Mouse (Mus musculus) liver (tissue): ENCODE results near the gene Tnfsf13.
"Not testable (repeated sequence)": the region's sequence is repeated elsewhere in the genome, so short reads cannot be mapped to it uniquely, and the experiment has no call there.

Experiments
- DNase-seq: peaks from one replicate; pipeline ENCODE4 v3.0.0-alpha.2; 2020; ENCODE audit warnings: mixed read lengths

Gene Tnfsf13

DNA sequence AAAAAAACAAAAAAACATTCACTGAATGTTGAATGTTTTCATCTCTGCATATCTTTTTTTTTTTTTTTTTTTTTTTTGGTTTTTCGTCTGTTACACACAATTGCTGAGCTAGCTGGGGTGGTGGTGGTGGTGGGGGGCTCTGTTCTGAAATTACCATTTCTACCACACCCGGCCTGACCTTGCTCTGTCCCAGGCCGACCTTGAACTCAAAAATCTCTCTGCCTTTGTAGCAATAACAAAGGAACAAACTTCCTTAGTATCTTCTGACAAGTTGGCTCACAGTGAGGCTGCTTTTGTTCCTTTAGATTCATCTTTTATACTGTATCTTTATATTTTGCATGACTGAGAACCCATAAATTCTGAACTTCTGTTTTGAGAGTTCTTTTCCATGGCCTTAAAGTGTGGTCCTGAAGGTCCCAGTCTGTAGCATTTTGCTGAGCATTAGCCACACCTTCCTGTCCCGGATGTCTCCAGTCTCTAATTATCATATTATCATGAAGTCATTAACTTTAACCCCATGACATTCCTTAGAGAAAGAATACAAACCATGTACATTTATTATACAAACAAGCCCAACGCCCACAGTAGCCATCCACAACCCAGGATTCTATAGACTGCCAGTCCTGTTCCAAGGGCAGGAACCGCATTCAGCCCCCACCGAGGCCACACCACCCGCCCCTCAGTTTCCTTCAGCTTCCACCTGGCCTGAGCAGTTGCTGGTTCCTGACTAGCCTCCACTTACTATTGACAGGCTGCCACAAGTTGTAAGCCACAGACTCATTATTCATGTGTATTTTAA, 18.4 kb upstream of the Tnfsf13 start:
- DNase-seq, result no peak

DNA sequence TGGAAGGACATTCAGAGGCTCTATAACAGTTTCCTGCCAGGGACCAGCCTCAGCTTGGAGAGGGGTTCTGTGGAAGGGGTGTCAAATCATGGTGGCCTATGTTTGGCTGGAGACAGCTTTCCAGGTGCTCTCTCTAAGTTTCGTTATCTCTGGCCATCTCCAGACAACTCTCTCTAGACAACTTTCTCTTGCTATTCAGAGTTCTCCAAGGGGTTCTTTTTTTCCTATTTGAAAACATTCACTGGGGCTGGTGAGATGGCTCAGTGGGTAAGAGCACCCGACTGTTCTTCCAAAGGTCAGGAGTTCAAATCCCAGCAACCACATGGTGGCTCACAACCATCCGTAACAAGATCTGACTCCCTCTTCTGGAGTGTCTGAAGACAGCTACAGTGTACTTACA, 17.8 kb upstream of the Tnfsf13 start:
- not testable (repeated sequence) for DNase-seq

DNA sequence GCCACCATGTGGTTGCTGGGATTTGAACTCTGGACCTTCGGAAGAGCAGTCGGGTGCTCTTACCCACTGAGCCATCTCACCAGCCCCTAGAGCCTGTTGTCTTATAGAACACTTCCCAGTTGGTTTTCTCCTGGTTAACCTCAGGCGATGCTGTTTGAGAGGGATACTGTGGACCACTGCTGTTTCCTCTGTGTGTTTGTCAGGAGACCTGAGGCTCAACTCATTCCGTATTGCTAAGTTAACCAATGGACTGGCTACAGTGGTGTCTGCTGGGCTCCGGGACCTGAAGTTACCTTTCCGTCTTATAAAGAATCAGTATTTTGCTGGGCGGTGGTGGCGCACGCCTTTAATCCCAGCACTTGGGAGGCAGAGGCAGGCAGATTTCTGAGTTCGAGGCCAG, 17.3 kb upstream of the Tnfsf13 start:
- DNase-seq, result not testable (repeated sequence)

DNA sequence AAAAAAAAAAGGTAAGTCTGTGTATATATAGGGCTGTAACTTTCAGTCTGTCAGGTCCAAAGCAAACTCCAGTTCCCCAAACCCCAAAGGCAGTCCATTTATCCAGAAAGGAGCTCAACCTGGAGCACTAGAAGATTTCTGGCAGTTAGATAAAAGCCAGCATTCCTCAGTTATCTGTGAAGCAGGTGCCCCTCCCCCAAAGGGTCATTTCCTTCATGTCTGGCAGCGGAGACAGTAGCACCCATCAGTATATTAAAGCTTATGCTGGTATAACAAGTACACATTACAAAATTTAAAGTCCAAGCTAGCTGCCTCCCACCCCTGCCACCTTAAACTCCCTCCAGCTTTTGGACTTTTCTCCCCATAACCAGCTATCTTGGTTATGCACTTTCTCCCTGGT, 14.0 kb upstream of the Tnfsf13 start:
- DNase-seq, result no peak

DNA sequence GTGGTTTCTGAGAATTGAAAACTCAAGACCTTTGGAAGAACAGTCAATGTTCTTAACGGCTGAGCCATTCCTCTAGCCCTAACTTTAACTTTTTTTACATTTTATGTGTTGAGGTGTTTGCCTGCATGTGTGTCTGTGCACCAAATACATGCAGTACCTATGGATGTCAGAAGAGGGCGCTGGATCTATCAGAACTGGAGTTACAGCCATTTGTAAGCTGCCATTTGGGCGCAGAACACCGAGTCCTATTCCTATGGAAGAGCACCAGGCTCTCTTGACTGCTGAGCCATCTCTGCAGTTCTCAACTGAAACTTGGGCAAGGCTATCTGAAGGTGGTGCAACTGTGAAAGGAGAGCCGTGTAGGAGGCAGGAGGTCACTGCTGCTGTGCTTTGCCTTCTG, 13.0 kb upstream of the Tnfsf13 start:
- DNase-seq, result no peak

DNA sequence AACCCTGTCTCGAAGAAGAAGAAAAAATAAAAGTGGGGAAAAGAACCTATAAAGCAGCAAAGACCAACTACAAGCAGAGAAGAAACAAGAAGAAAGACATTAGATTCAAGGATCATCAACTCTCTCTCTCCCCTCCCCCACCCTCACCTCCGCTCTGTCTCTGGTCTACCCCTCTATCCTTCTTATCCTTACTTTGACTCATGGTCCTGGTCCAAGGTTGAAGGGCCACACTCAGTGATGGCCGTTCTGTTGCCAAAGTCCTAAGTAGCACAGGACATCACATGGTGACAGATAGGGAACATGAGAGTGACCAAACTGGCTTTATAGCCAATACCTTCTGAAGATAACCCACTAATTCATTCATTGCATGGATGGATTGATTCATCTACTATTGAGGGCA, 11.8 kb upstream of the Tnfsf13 start:
- DNase-seq, result no peak

DNA sequence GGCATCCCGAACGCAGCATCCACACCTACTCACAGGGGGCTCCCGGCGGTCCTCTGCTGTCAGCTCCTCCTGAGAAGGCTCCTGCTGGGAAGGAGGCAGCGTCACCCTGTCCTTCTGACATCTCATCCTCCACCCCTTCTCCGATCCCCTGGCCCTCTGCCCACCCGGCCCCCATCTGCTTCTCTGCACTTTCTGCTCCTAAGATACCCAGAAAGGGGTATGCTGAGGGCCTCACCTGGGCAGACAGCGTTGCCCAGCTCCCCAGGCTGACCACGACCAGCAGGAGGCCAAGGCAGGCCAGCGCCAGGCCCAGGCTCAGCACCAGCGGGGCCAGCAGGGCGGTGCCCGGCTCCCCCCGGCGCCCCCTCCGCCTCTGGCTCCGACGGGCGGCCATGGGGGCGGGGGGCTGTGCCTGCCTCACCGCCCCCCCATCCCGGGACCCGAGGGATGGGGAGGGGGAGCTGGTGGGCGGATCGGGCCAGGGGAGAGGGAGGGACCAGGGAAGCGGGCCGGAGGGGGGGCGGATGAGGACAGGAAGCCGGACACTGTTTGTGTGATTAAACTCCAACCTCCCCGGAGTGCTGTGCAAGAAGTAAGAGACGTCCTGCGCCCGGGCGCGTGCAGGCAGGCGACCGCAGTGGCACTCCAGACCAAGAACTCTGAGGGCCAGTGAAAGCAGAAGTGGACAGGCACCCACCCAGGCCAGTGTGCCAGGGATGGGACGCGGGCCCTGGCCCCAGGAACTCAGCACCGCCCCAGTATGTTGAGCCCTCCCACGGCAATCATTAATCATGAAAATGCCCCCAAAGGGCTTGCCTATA, 10.0 kb upstream of the Tnfsf13 start, which contains the start of the genes Tnfsf12 and Tnfsfm13:
TSS of gene Tnfsf12 (minus strand) at position 489 of the 821 bp plus-strand sequence.
TSS of gene Tnfsfm13 (minus strand) at position 738 of the 821 bp plus-strand sequence.
- peak; percentile 65 for DNase-seq

DNA sequence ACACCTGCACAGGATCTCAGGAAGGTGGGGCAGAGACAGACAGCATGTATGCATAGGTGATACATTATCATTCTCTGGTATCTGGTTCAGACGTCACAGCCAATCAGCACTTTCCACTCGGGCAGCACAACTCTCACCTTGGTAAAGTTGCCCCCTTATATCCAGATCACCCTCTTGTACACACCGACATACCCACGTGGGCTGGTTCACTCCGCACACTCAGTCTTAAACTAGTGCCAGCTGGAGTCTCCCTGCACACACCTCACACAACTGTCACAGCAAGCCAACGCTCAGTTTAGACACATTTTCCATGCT, 9.4 kb upstream of the Tnfsf13 start:
- no peak for DNase-seq

DNA sequence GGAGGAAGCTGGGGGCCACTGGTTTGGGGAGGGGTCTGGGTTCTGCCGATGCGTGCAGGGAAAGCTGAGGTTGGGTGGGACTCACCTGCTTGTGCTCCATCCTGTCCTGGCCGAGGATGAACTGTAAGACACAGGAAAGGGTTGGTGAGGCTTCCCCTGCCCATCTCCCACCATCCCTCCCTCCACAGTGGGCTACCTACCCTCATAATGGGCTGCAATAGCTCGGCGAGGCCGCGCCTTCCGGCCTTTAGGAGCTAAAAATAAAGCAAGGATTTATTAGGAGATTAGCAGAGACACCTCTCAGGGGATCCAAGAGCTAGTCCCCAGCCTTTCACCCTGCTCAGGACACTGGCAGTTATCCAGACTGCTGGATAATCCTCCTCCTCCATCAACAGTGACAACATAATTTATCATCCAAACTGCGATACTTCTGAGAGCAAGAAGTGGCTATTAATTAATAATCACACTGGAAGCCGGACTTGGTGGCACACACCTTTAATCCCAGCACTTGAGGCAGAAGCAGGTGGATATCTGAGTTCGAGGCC, 7.9 kb upstream of the Tnfsf13 start:
- DNase-seq, result no peak

DNA sequence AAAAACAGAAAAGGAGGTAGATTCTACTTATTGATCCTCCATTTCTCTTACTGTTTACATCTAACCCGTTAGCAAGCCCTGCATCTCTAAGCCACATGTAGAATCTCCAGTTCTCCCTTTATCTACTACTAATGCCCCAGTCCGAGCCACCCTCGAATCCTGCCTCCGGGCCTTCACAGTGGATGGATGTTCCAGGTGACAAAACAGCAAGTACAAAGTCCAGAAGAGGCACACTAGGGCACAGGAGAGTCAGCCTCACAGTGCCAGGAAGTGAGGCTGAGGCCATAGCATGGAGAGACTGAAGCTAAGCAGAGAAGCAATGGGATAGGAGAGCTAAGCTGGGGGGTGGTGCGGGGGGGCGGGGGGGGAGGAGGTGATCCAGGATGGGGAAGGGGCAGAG, 7.3 kb upstream of the Tnfsf13 start:
- no peak for DNase-seq

DNA sequence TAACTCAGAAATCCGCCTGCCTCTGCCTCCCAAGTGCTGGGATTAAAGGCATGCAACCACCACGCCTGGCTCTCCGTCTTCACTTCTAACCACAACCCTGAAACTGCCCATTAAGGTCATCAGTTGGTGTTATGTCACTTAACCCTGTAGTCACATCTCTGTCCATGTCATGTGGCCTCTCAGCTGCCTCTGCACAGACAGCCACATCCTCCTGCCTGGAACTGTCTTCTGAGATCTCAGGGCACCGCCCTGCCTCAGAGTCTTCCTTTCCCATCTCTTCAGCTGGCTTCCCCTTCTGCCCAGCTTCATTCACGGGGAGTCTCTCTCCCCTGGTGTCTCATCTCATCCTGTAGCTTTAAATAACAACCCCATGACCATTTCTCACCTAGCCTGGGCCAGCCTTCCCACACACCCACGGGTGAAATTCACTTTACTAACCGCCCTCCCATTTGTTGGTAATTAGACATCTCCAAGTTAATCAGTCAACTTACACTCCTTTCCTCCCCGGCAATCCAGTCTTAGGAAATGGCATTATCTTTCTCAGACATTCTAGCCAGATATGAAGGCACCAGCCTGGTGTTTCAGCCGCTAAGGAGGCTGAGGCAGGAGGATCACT, 6.7 kb upstream of the Tnfsf13 start:
- DNase-seq, result no peak

DNA sequence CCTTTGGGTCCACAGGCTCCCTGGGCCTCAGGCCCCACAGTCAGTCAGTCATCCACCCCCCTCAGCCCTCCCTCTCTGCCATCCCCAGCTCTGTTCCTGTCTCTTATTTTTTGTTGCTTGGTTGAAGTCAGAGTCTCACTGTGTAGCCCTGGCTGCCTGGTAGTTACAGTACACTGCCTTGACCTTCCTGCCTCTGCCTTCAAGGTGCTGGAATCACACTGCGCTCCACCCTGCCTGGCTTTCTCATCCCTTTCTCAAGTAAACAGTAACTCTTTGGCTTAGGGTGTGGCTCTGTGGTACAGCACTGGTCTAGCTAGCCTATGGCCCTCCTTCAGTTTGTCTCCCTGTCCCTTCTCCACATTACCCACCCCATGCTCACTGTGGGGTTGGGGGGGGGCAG, 4.3 kb upstream of the Tnfsf13 start:
- DNase-seq, result no peak

DNA sequence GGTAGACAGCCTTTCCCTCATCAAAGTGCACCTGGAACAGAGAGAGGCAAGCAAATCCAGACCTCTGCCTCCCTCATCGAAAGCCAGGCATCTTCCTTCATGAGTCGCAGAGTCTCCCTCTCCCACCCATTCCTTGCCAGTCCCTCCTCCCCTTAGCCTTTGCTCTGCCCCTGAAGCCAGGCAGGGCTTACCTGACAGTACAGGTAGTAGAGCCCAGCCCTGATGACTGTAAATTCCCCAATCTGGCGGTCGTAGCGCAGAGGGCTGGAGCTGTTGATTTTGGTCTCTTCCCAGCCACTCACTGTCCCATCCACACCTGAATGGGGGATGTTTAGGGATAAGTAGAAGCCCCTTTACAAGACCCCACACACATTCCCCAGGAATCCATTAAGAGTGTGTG, 1.5 kb upstream of the Tnfsf13 start:
- no peak for DNase-seq

DNA sequence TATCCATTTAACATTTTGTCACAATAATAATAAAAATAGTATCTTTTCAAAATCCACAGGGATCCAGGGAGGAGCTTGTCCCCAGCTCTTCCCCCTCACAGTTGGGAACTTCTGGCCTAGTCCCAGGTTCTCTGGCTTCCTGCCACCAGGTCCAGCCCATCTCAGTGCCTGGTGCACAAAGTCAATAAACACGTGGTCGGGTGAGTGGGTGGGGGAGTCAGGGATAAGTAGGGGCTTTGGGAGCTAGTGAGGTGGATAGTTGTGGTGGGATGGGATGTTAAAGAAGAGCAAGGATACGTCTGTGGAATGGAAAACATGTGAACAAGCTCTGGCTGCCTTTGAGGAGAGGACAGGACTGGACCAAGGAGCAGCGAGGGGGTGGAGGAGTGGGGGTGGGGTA, 793 bp upstream of the Tnfsf13 start:
- DNase-seq, result peak; percentile 64

DNA sequence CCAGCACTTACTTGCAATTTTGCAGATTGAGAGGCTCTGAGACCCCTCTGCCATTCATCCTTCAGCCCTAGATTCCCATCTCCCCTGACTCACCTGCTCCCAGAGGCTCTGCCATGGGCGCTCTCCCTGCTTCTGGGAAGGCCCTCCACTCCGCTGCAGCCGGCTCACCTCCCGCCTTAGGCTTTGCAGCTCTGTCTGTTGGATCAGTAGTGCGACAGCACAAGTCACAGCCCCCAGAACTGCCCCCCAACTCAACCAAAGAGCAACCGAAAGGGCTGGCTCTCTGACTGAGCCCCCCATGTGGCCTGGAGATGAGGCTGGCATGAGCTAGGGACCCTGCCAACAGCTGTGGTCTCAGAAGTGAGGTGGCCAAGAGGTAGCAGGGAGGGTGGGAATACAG, 648 bp downstream of the Tnfsf13 start:
- DNase-seq, result no peak

DNA sequence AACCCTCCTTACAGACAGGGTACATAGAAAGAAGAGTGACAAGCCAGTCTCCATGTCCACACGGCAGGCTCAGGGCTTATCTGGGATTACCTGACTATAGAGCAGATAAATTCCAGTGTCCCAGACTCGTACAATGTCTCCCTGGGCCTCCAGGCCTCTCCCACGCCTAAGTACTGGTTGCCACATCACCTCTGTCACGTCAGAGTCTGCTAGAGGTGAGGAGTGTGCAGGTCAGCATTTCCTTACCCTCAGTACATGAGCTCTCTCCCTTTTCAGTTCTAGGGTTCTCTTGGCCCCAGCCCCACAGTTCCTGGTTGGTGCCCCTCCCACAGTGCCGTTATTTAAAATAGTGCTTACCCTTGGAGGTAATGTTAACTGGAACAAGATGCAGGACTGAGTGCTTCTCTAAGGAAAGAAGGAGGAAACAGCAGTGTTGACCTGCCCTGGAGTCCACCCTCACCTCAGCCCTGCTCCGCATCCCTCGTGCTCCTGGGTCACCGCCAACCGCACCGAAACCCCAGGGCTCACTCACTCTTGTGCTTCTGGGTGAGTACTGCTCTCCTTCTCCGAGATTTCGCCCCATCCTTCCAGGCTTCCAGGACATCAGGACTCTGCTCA, 1.3 kb downstream of the Tnfsf13 start:
- no peak for DNase-seq

DNA sequence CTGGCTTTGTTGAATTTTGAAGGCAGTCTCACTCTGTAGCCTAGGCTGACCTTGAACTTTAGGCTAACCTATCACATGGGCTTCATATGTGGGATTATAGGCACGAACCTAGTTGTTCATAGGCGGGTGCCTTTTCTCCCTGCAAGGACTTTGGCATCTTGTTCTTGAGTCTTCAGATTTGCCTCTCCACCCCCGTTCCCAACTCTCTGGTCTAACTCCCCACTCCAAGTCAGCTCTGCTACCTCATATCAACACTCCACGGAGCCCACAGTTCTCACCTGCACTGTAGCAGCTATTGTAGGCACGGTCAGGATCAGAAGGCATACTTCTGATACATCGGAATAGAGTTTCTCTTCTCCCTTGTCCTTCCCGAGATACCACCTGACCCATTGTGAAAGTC, 2.0 kb downstream of the Tnfsf13 start:
- no peak for DNase-seq

DNA sequence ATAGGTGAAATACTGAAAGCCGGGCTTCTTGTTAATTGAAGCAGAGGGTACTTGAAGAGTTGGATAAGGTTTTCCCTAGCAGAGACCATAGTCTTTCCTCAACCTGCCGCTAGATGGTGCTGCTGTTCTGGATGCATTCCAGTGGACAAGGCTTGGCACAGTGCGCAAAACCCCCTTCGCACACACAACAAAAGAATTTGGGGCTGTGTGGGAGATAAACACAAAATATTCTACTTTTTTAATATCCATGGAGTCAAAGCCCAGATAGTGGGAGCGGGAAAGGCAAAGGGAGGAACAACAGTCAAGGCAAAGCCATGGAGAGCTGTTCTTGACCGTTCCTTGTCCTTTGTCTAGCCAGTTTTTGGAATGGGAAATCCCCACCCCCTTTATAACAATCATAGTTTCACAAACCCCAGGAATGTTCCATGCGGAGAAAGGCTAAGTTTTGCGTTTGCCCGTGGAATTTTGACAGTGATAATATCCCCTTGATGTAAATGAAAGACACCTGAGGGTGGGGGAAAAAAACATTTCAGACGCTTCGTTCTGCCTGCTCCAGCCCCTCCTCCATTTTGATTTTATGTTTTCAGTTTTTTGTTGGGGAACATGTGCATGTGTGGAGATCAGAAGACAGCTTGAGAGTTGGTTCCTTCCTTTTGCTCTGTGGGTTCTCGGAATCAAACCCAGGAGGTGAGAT, 2.6 kb downstream of the Tnfsf13 start:
- peak; percentile 90 for DNase-seq

DNA sequence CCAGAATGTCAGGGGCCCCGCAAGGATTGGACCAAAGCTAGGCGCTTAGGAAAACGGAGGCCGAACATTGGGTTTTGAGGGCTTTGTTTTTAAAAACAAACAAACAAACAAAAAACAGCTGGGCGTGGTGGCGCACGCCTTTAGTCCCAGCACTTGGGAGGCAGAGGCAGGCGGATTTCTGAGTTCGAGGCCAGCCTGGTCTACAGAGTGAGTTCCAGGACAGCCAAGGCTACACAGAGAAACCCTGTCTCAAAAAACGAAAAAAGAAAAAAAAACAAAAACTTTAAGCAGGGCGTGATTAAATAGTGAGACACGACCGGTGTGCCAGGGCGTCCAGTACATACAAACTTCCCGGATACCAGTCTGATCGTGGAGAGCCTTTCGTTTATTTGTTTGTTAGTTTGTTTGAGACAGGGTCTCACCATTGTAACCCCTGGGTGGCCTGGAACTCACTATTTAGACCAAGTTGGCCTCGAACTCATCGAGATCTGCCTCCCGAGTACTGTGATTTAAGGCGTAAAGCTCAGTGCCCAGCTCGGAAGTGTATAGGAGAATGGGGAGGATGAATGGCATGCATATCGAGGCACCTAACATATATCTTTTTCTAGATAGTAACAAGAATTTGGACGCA, 3.3 kb downstream of the Tnfsf13 start:
- DNase-seq, result no peak

DNA sequence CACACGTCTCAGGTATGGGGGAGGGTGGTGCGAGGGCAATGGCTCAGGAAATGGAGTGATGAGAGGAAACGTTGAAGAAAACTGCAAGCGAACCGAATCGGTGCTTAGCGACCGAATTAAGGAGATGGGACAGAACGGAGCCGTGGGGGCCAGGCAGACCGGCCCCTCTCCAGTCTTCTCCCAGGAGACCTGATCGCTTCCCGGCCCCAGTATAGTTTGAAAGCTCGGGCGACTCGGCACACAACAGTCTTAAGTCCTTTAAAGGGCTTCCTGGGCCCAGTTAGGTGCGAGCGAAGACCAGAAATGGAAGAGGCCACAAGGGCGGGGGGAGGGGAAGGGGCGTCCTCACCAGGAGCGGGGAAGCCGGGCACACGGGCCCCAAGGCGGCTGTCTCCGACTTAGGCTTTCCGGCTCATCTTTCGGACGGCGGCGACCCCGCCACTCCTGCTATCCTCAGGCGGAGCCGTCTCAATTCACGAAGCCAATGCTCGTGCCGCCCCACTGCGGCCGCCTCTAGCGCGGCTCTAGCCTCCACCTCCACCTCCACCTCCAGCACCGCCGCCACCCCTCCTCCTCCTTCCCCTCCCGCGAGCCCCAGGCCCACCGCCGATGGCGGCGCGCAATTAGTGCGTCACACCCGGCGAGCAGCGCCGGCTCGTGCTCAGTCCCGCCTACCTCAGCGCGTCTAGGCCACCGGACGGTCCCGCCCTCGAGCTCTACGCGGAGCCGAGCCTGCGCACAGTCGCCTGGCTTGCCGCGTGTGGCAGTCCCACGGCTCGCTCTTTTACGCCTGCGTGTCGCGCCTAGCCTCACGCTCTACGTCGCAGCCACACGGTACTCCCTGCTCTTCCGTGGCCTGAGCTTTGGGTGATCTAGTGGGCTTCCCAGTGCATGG, 4.0 kb downstream of the Tnfsf13 start, which contains the start of gene Senp3:
TSS of gene Senp3 (minus strand) at position 771 of the 895 bp plus-strand sequence.
- DNase-seq, result peak; percentile 97
